Mouse (Mus musculus): ENCODE data around the gene Psmb5. TPM values are rescaled to one million over a fixed set of nuclear protein-coding genes. Genes with fewer than 3 reads are reported as not detected.

Gene Psmb5
- total and polyA plus RNA-seq, 2 experiments from 2014 or later, result 204 to 411 TPM

GRCm38 (mm10) chr14:54575031-54575430, 42.8 kb downstream of the Psmb5 start:
- Histone ChIP-seq H3K4me3 (ENCODE audit: low read length) (peak overlapping the region; percentile 57), H3K9ac (replicated peaks; ENCODE audit: low read length) (no peak overlapping the region), H3K27ac (no peak overlapping the region), H3K27me3 (ENCODE audit: insufficient read depth, low read length) (peaks cover 6% of the 10 kb centered on the region; the same call in 1 of the 2 replicates), H3K4me1 (ENCODE audit: insufficient read depth, low read length) (peaks cover 4% of the 10 kb centered on the region; the same call in 1 of the 2 replicates), H3K9me3 (ENCODE audit: low read length) (no peaks in the 10 kb centered on the region), H3K4me2 (ENCODE audit: low read depth, low read length) (peak overlapping the region; percentile 96), H3K36me3 (ENCODE audit: insufficient read depth, low read length) (no peaks in the 10 kb centered on the region)
- 10% methylated on average over 8 of the region's 8 CpGs for WGBS
- TF ChIP-seq CTCF (IDR thresholded peaks at IDR 0.05; ENCODE audit: low read depth), result no peak
- DNase-seq (ENCODE audit: low spot score) (no peak), ATAC-seq (no peak)

- Histone ChIP-seq H3K4me3 (ENCODE audit: low read length) (no peak overlapping the region), H3K27ac (no peak overlapping the region), H3K27me3 (ENCODE audit: insufficient read depth, low read length) (peaks cover 6% of the 10 kb centered on the region; the same call in 1 of the 2 replicates), H3K4me1 (ENCODE audit: insufficient read depth, low read length) (peaks cover 4% of the 10 kb centered on the region; the same call in 1 of the 2 replicates), H3K36me3 (ENCODE audit: insufficient read depth, low read length) (no peaks in the 10 kb centered on the region), H3K4me2 (ENCODE audit: low read depth, low read length) (peak overlapping the region; percentile 96; the same call in 1 of the 2 replicates), H3K9ac (replicated peaks; ENCODE audit: low read length) (no peak overlapping the region), H3K9me3 (ENCODE audit: low read length) (no peaks in the 10 kb centered on the region)
- ATAC-seq (no peak), DNase-seq (ENCODE audit: low spot score) (no peak)
- no peak for TF ChIP-seq CTCF (IDR thresholded peaks at IDR 0.05; ENCODE audit: low read depth)
- 20% methylated on average over 4 of the region's 4 CpGs for WGBS
Observed at GRCm38 (mm10) chr14:54574253-54574652, 43.6 kb downstream of the Psmb5 start.

GRCm38 (mm10) chr14:54572790-54573736, 44.8 kb downstream of the Psmb5 start:
- no peaks in the 10 kb centered on the region for H3K9me3 ChIP-seq (ENCODE audit: low read length)
- 12% methylated on average over 14 of the region's 14 CpGs for WGBS
- H3K9ac ChIP-seq (replicated peaks; ENCODE audit: low read length), result no peak overlapping the region
- ATAC-seq (peak; percentile 33; the same call in 1 of the 2 replicates), DNase-seq (ENCODE audit: low spot score) (peak; percentile 25)
- no peak overlapping the region for H3K27ac ChIP-seq
- no peaks in the 10 kb centered on the region for H3K36me3 ChIP-seq (ENCODE audit: insufficient read depth, low read length)
- no peak overlapping the region for H3K4me3 ChIP-seq (ENCODE audit: low read length)
- peaks cover 4% of the 10 kb centered on the region; the same call in 1 of the 2 replicates for H3K4me1 ChIP-seq (ENCODE audit: insufficient read depth, low read length)
- H3K27me3 ChIP-seq (ENCODE audit: insufficient read depth, low read length), result peaks cover 6% of the 10 kb centered on the region; the same call in 1 of the 2 replicates
- H3K4me2 ChIP-seq (ENCODE audit: low read depth, low read length), result no peak overlapping the region
- TF ChIP-seq CTCF (IDR thresholded peaks at IDR 0.05; ENCODE audit: low read depth), result no peak

- Histone ChIP-seq H3K36me3 (ENCODE audit: insufficient read depth, low read length) (no peaks in the 10 kb centered on the region), H3K9me3 (ENCODE audit: low read length) (no peaks in the 10 kb centered on the region), H3K4me1 (ENCODE audit: insufficient read depth, low read length) (peaks cover 4% of the 10 kb centered on the region; the same call in 1 of the 2 replicates), H3K27me3 (ENCODE audit: insufficient read depth, low read length) (peaks cover 4% of the 10 kb centered on the region; the same call in 1 of the 2 replicates), H3K4me2 (ENCODE audit: low read depth, low read length) (no peak overlapping the region), H3K9ac (replicated peaks; ENCODE audit: low read length) (no peak overlapping the region), H3K27ac (no peak overlapping the region), H3K4me3 (ENCODE audit: low read length) (no peak overlapping the region)
- DNase-seq (ENCODE audit: low spot score), result no peak
- no peak for ATAC-seq
- WGBS, result 47% methylated on average over 4 of the region's 4 CpGs
- TF ChIP-seq CTCF (IDR thresholded peaks at IDR 0.05; ENCODE audit: low read depth), result no peak
Observed at GRCm38 (mm10) chr14:54572122-54572521, 45.7 kb downstream of the Psmb5 start.

GRCm38 (mm10) chr14:54569451-54570392, 48.1 kb downstream of the Psmb5 start:
- Histone ChIP-seq H3K27me3 (ENCODE audit: insufficient read depth, low read length) (no peaks in the 10 kb centered on the region), H3K27ac (no peak overlapping the region), H3K4me1 (ENCODE audit: insufficient read depth, low read length) (no peaks in the 10 kb centered on the region), H3K36me3 (ENCODE audit: insufficient read depth, low read length) (no peaks in the 10 kb centered on the region), H3K4me2 (ENCODE audit: low read depth, low read length) (no peak overlapping the region), H3K4me3 (ENCODE audit: low read length) (no peak overlapping the region), H3K9ac (replicated peaks; ENCODE audit: low read length) (no peak overlapping the region), H3K9me3 (ENCODE audit: low read length) (no peaks in the 10 kb centered on the region)
- DNase-seq (ENCODE audit: low spot score), result no peak
- no peak for TF ChIP-seq CTCF (IDR thresholded peaks at IDR 0.05; ENCODE audit: low read depth)
- ATAC-seq, result no peak
- 62% methylated on average over 17 of the region's 17 CpGs for WGBS

- peak; percentile 83 for TF ChIP-seq CTCF (IDR thresholded peaks at IDR 0.05; ENCODE audit: low read depth)
- H3K9me3 ChIP-seq (ENCODE audit: low read length), result no peaks in the 10 kb centered on the region
- DNase-seq (ENCODE audit: low spot score), result peak; percentile 83
- H3K9ac ChIP-seq (replicated peaks; ENCODE audit: low read length), result no peak overlapping the region
- no peaks in the 10 kb centered on the region for H3K36me3 ChIP-seq (ENCODE audit: insufficient read depth, low read length)
- ATAC-seq, result peak; percentile 31
- no peaks in the 10 kb centered on the region for H3K4me1 ChIP-seq (ENCODE audit: insufficient read depth, low read length)
- H3K4me2 ChIP-seq (ENCODE audit: low read depth, low read length), result no peak overlapping the region
- 75% methylated on average over 15 of the region's 15 CpGs for WGBS
- H3K4me3 ChIP-seq (ENCODE audit: low read length), result no peak overlapping the region
- H3K27me3 ChIP-seq (ENCODE audit: insufficient read depth, low read length), result no peaks in the 10 kb centered on the region
- no peak overlapping the region for H3K27ac ChIP-seq
Observed at GRCm38 (mm10) chr14:54568694-54569414, 49.0 kb downstream of the Psmb5 start.

MicroRNAs encoded within 50 kb of the gene (microRNA counts, 519-probe panel; counts per million panel counts)
- not detected for microRNA mmu-miR-686

Small RNA genes within 50 kb of the gene (microRNA-seq; reads per million reads assigned to microRNA genes)
- gene Mir686 (0 reads per million in 2 experiments), gene Mir6948 (0.36 to 1.1 reads per million in 2 experiments)

Other genes with a start within 250 kb of the Psmb5 start
- 3.7 and 4.5 TPM in 2 replicates for gene Slc7a7, start 200.2 kb downstream of the Psmb5 start, total RNA-seq (2014; rRNA removed)
- 3.6 TPM in 2 replicates for gene Slc7a7, start 200.2 kb downstream of the Psmb5 start, polyA plus RNA-seq (2015; fragmentation: Nextera tagmentation; extraction: Ambion mirVana)
- 113 and 129 TPM in 2 replicates for gene Mrpl52, start 191.1 kb downstream of the Psmb5 start, total RNA-seq (2014; rRNA removed)
- 266 and 297 TPM in 2 replicates for gene Mrpl52, start 191.1 kb downstream of the Psmb5 start, polyA plus RNA-seq (2015; fragmentation: Nextera tagmentation; extraction: Ambion mirVana)
- gene Mmp14, start 186.4 kb downstream of the Psmb5 start, total RNA-seq (2014; rRNA removed), result 50.1 and 53.3 TPM in 2 replicates
- gene Mmp14, start 186.4 kb downstream of the Psmb5 start, polyA plus RNA-seq (2015; fragmentation: Nextera tagmentation; extraction: Ambion mirVana), result 44.5 and 47.2 TPM in 2 replicates
- 57.7 and 62.5 TPM in 2 replicates for gene Lrp10, start 153.9 kb downstream of the Psmb5 start, total RNA-seq (2014; rRNA removed)
- 36.0 and 38.8 TPM in 2 replicates for gene Lrp10, start 153.9 kb downstream of the Psmb5 start, polyA plus RNA-seq (2015; fragmentation: Nextera tagmentation; extraction: Ambion mirVana)
- gene Rem2, start 141.9 kb downstream of the Psmb5 start, total RNA-seq (2014; rRNA removed), result 28.1 and 32.8 TPM in 2 replicates
- 25.2 and 25.3 TPM in 2 replicates for gene Rem2, start 141.9 kb downstream of the Psmb5 start, polyA plus RNA-seq (2015; fragmentation: Nextera tagmentation; extraction: Ambion mirVana)
- gene Prmt5, start 100.5 kb downstream of the Psmb5 start, total RNA-seq (2014; rRNA removed), result 62.4 and 63.7 TPM in 2 replicates
- gene Prmt5, start 100.5 kb downstream of the Psmb5 start, polyA plus RNA-seq (2015; fragmentation: Nextera tagmentation; extraction: Ambion mirVana), result 76.1 and 76.2 TPM in 2 replicates
- 19.1 and 28.9 TPM in 2 replicates for gene Haus4, start 63.4 kb downstream of the Psmb5 start, total RNA-seq (2014; rRNA removed)
- gene Haus4, start 63.4 kb downstream of the Psmb5 start, polyA plus RNA-seq (2015; fragmentation: Nextera tagmentation; extraction: Ambion mirVana), result 21.2 and 23.8 TPM in 2 replicates
- gene Ajuba, start 40.5 kb downstream of the Psmb5 start, total RNA-seq (2014; rRNA removed), result 9.8 and 11.2 TPM in 2 replicates
- gene Ajuba, start 40.5 kb downstream of the Psmb5 start, polyA plus RNA-seq (2015; fragmentation: Nextera tagmentation; extraction: Ambion mirVana), result 5.7 and 6.1 TPM in 2 replicates
- 4.8 and 6.8 TPM in 2 replicates for gene 4931414P19Rik, start 12.0 kb downstream of the Psmb5 start, total RNA-seq (2014; rRNA removed)
- 2.5 and 3.9 TPM in 2 replicates for gene 4931414P19Rik, start 12.0 kb downstream of the Psmb5 start, polyA plus RNA-seq (2015; fragmentation: Nextera tagmentation; extraction: Ambion mirVana)
- gene Psmb11, start 3.4 kb upstream of the Psmb5 start, total RNA-seq (2014; rRNA removed), result 0.05 TPM in 1 of 2 replicates, not detected in the other
- gene Psmb11, start 3.4 kb upstream of the Psmb5 start, polyA plus RNA-seq (2015; fragmentation: Nextera tagmentation; extraction: Ambion mirVana), result 0.16 and 0.21 TPM in 2 replicates
- gene Gm17606, start 22.9 kb upstream of the Psmb5 start, total RNA-seq (2014; rRNA removed), result not detected in 2 replicates
- gene Gm17606, start 22.9 kb upstream of the Psmb5 start, polyA plus RNA-seq (2015; fragmentation: Nextera tagmentation; extraction: Ambion mirVana), result not detected in 2 replicates
- 42.7 and 49.2 TPM in 2 replicates for gene Cdh24, start 23.3 kb upstream of the Psmb5 start, total RNA-seq (2014; rRNA removed)
- gene Cdh24, start 23.3 kb upstream of the Psmb5 start, polyA plus RNA-seq (2015; fragmentation: Nextera tagmentation; extraction: Ambion mirVana), result 7.2 and 7.6 TPM in 2 replicates
- gene 1700123O20Rik, start 68.2 kb upstream of the Psmb5 start, total RNA-seq (2014; rRNA removed), result 29.6 and 37.9 TPM in 2 replicates
- 64.1 and 67.7 TPM in 2 replicates for gene 1700123O20Rik, start 68.2 kb upstream of the Psmb5 start, polyA plus RNA-seq (2015; fragmentation: Nextera tagmentation; extraction: Ambion mirVana)
- gene Acin1, start 68.9 kb upstream of the Psmb5 start, total RNA-seq (2014; rRNA removed), result 101 and 118 TPM in 2 replicates
- 102 and 106 TPM in 2 replicates for gene Acin1, start 68.9 kb upstream of the Psmb5 start, polyA plus RNA-seq (2015; fragmentation: Nextera tagmentation; extraction: Ambion mirVana)
- gene Gm29776, start 80.8 kb upstream of the Psmb5 start, total RNA-seq (2014; rRNA removed), result 0.31 and 0.61 TPM in 2 replicates
- gene Gm29776, start 80.8 kb upstream of the Psmb5 start, polyA plus RNA-seq (2015; fragmentation: Nextera tagmentation; extraction: Ambion mirVana), result 0.26 and 0.28 TPM in 2 replicates
- gene Cebpe, start 94.2 kb upstream of the Psmb5 start, total RNA-seq (2014; rRNA removed), result not detected in 2 replicates
- not detected in 2 replicates for gene Cebpe, start 94.2 kb upstream of the Psmb5 start, polyA plus RNA-seq (2015; fragmentation: Nextera tagmentation; extraction: Ambion mirVana)
- gene Slc7a8, start 163.9 kb upstream of the Psmb5 start, total RNA-seq (2014; rRNA removed), result 8.9 and 10.6 TPM in 2 replicates
- 7.9 and 9.3 TPM in 2 replicates for gene Slc7a8, start 163.9 kb upstream of the Psmb5 start, polyA plus RNA-seq (2015; fragmentation: Nextera tagmentation; extraction: Ambion mirVana)
- gene Rnf212b, start 196.1 kb upstream of the Psmb5 start, total RNA-seq (2014; rRNA removed), result not detected in 2 replicates
- gene Rnf212b, start 196.1 kb upstream of the Psmb5 start, polyA plus RNA-seq (2015; fragmentation: Nextera tagmentation; extraction: Ambion mirVana), result not detected in 2 replicates

Data from hindbrain, postnatal 0 days (tissue).